Mouse (Mus musculus) stomach, postnatal 0 days (tissue): ENCODE measurements at regions not wholly inside any gene's neighbourhood (a gene's known extent, or its start where the extent isn't known, plus 50 kb on each side); places are given as distances from the start of the nearest gene placed in this dataset.

Source experiments
- CTCF ChIP-seq: IDR thresholded peaks from 2 replicates; pipeline ENCODE4 v1.5.1; 2016; ENCODE audit warnings: antibody characterized with exemption, low read depth, mild to moderate bottlenecking, moderate library complexity
- EP300 ChIP-seq: optimal IDR thresholded peaks from 2 replicates; pipeline ENCODE3; 2016; ENCODE audit warnings: antibody characterized with exemption

DNA sequence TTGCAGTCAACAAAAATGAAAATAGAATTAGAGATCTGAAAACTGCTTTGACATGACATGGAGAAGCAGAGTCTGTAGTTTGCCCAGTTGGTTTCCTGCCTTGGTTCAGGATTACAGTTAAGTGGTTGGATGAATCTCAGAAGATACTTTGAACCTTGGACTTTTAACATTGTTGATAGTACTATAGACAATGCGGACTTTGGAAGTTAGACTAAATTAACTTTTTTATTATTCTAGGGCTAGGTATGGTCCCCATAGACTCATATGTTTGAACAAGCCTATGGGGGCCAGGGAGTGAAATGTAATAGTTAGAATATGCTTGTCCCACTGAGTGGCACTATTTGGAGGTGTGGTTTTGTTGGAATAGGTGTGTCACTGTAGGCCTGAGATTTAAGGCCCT, 186.2 kb upstream of the Atxn7l3b start:
- no peak for TF ChIP-seq CTCF
- no peak for TF ChIP-seq EP300
